Mouse (Mus musculus) hematopoietic stem cell, adult 5-6 weeks (primary cell): ENCODE measurements at regions not wholly inside any gene's neighbourhood (a gene's known extent, or its start where the extent isn't known, plus 50 kb on each side); places are given as distances from the start of the nearest gene placed in this dataset.

ENCODE experiments used
- ATAC-seq, 2 experiments: fragments of 125-278 bp in 1 of 2; replicated peaks in 1 of 2; 2 replicates each; pipeline ENCODE4 v1.8.0; 2016 to 2017; ENCODE audit warnings: inconsistent platforms in 2 of 2, mild to moderate bottlenecking in 2 of 2, moderate number of reproducible peaks in 2 of 2, low read depth in 1 of 2, moderate TSS enrichment in 1 of 2; ENCODE audit not compliant: low FRiP score in 2 of 2, poor library complexity in 2 of 2, severe bottlenecking in 2 of 2, insufficient read depth in 1 of 2, low TSS enrichment in 1 of 2

DNA sequence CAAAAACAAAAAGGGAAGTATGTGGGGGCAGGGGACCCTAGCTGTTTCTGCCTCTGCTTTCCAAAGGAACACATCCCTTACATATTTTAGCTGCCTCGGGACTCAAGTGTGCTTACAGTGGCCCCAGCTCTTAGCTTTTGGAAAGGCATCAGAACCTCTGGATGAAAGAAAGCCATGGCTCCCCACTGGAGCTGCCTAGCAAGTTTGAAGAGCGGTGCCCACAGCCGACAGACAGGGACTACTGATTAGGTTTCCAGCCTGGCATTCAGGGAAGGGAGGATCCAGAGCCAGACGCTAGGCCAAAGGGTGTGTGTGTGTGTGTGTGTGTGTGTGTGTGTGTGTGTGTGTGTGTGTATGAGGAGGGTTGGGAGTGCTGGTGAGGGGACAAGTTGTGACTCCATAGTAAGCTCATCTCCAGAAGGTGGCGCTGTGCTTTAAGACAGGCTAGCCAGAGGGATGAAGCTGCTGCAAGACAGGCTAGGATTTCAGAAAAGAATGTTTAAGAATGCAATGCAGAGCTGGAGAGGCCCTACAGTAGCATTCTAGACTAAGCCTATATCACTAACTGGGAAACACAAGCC lies 318.9 kb downstream of the Mycn start:
- ATAC-seq: no peak; a peak in 2 of 4 replicates

DNA sequence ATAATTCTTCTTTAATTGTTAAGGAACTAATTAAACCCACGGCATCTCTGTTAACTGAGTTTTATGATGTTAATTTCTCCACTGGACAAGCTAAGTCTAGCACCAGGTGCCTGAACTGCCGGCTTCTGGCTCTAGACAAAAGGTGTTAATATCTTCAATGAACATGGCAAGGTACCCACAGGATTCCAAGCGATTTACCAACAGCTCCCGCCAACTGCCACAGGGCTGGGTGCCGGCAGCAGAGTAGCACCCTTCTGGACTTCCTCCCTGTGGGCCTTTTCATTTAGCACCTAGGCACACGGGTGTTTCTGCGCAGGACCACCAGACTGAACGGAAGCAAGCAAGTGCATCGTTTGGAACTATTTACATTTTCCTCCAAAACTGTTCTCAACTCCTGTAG lies 320.2 kb downstream of the Mycn start:
- ATAC-seq: no peak

DNA sequence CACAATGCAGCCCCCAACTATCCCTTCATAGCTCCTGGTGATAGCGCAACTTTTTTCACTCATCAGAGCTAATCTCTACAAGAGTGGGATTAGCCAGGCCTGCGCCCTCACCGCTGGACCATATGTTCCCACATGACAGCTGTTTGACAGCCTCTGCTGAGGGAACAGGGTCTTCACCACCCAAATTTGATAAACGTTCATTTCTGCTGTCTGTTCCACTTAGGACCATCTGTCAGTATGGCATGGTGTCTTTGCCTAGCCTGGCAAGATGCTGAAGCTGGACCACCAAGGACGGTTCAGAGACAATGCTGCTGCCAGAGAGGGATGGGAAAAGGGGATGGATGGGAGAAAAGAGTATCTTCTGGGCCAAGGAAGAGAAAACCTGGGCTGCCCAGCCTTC lies 321.4 kb downstream of the Mycn start:
- ATAC-seq: no peak

DNA sequence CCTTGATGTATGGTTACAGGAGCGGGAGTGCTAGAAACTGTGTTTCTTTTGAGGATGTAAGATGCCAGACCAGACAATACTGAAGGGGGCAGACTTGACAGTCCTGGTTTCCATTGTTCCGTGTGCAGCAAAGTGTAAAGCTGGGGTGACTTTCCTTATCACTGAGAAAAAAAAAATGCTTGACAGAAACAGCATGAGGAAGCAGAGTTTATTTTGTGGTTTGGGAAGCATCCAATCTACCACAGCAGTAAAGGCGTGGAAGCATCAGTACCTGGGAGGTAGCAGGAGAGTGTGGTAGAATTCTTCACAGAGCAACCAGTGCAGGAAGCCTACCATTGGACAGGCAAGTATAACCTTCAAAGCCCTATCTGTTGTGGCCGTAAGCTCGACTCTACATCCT lies 322.3 kb downstream of the Mycn start:
- ATAC-seq: peak in 1 of 2 experiments; percentile 40; a peak in 2 of 4 replicates

- no peak for ATAC-seq
These were observed 329.2 kb downstream of the Mycn start for GRCm38 (mm10) chr12:12612520-12612919.

DNA sequence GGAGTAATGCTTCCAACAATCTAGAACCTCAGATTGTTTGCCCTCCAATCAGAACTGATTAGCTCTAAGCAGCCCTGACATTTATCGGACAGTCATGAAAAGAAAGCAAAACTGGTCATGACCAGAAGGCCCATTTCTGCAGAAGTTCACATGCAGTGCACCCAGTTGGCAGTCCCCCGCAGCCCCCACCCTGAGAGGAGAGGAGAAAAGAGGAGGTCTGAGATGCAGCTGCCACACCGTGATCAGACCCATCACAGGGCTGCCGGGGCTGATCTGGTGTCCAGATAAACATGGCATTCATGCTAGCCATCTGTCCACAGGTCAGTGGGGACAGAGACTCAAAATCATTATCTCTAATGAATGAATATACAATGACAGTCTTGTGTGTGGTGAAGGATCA lies 330.9 kb downstream of the Mycn start:
- ATAC-seq: no peak

GRCm38 (mm10) chr12:12607995-12608394 lies 333.7 kb downstream of the Mycn start:
- ATAC-seq: no peak

- ATAC-seq: no peak
These were observed 334.8 kb downstream of the Mycn start for GRCm38 (mm10) chr12:12606911-12607310.

- ATAC-seq: no peak
These were observed 336.2 kb downstream of the Mycn start for GRCm38 (mm10) chr12:12605495-12605894.

GRCm38 (mm10) chr12:12601362-12601761 lies 339.4 kb downstream of the Fam49a start:
- ATAC-seq: peak; percentile 56 to 60; a peak in 2 of 4 replicates

DNA sequence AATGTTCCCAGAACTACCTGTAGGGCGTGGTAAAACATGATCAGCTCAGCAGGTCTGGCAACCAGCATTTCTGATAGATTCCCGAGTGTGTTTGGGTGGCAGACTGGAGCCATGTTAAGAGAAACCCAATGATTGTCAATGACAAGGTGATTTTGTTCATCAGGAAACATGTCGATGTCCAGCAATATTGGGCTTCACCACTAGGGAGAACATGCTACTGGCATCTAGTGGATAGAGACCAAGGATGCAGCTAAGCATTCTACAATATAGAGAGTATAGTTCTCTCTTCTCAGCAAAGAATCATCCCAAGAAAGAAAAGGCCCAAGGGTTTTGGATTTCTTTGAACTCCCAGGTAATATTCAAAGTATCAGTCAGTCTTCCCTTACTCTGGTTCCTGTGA lies 333.5 kb downstream of the Fam49a start:
- peak; percentile 50 to 52; a peak in 2 of 4 replicates for ATAC-seq

- no peak for ATAC-seq
These were observed 332.6 kb downstream of the Fam49a start for GRCm38 (mm10) chr12:12594567-12594966.

- peak; percentile 60 to 73; a peak in 3 of 4 replicates for ATAC-seq
These were observed 331.4 kb downstream of the Fam49a start for GRCm38 (mm10) chr12:12593343-12593742.

GRCm38 (mm10) chr12:12590753-12591291 lies 328.9 kb downstream of the Fam49a start:
- no peak for ATAC-seq

DNA sequence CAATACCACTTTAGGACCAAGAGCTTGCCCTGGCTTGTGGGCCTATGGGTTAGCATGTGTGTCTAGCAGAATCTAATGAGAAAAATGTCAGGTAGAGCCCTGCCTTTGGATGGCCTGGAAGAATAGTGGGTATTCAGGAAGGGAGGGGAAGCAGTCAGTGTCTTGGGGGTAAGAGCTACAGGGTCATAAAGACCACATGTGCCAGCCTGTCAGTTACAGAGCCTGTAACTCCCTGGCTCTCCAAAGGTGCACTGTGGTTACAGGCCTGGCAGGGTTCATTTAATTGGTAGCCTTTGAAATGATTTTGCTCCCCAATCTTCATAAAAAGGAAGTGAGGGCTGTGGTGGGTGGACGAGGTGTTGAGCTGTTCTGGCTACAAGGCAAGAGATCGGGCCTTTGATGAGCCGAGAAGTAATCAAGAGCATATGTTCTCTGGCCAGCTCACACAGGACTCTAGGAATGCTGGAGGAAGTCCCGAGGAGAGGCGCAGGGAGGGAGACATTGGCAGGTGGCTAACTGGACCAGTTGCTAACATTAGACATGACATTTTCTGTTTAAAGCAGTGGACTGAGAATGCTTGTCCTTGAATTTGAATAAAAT lies 326.9 kb downstream of the Fam49a start:
- no peak; a peak in 1 of 4 replicates for ATAC-seq

DNA sequence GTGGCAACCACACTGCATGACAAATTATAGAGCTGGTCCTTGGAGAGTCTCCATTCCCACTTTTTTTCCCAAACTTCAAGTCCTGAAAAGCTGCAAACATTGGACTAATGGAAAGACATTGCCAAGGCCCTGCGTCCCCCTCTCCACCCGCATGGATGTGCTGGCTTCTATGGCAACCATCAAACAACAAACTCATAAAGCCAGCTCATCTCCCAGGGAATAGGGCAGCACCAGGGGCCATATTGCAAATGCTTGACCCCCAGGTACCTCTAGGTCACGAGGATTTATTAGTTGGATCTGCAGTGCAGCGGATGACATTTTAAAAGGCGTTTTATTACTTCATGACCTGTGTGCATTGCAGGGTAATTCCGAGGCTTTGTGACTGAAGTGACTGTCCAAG lies 324.5 kb downstream of the Fam49a start:
- no peak for ATAC-seq

- ATAC-seq: no peak
These were observed 319.6 kb downstream of the Fam49a start for GRCm38 (mm10) chr12:12581271-12582186.

DNA sequence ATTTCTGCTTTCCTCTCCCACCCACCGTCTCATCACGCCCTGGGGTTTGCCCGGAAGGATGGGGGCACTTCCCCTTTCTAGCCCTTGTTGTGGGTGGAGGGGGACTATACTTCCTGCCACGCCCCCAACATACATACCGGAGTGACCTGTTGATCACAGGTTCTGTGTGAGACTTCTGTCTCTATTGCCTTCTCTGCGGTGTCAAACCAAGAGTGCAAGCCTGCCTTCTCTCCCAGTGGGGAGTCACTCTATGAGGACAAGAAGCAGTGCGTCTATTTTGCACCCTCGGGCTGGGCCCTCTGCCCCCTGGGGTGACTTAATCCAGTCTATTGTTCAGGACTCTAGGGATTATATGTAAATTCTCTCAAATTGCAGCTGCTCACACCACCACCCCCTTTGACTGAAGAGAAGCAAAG lies 318.8 kb downstream of the Fam49a start:
- peak; percentile 88 to 89 for ATAC-seq
